Mouse (Mus musculus) kidney, adult 11 months (tissue): ENCODE data around the gene Btg3.

Experiments
- DNase-seq: peaks from one replicate; pipeline ENCODE4 v3.0.0; 2022

The Btg3 gene

DNA sequence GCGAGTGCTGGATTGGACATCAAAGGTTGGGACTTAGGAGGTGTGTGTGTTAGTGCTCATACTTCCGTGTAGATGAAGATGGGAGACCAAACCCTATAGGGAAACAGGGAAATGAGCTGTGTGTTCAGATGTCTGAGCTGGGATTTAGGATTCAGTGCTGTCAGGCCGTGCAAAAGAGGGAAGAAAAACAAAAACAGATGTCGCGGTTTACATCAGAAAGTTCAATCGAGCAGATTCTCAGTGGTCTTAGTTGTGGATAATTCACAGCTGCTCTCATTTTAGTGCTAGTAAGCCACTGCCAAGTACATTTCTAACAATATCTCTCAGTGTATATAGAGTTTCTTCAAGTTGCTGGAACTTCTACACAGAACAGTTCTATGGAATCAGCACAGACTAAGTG, 33.2 kb downstream of the Btg3 start:
- no peak for DNase-seq

DNA sequence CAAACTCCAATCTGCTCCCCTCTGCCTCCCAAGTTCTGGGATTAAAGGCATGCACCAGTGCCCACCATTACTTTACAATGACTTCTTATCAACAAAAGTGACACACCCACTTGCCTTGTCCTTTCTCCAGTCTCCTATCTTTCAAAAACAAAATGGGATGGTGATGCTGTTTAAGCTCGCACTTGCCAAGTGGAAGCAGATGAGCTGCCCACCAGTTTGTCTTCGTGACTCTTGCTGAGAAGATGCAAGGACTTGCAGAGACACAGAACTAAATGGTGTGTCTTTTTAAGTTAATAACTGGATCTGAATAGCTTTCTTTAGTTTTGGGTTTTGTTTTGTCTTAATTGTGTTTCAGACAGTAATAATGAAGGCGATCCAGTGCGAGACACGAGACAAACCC, 34.2 kb downstream of the Btg3 start:
- no peak for DNase-seq

- DNase-seq: no peak
These were observed 35.6 kb downstream of the Btg3 start for GRCm38 (mm10) chr16:78341356-78341755.

DNA sequence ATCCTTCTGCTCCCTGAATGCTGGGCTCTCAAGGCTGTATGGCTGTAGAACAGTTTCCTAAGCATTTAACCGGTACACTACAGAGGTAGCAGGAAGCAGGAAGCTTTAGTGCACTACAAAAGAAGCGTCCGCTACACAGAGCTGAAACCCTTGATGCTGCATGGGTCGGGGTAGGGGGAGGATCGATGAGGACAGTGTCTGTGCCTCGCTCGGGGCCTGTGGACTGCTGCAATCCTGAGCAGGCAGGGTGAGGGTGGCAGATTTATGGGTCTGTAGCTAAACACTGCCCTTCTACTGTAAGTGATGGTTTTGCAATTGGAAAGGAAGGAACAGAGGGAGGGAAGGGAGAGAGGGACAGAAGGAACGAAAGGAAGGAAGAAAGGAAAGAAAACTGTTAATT, 39.8 kb downstream of the Btg3 start:
- no peak for DNase-seq

DNA sequence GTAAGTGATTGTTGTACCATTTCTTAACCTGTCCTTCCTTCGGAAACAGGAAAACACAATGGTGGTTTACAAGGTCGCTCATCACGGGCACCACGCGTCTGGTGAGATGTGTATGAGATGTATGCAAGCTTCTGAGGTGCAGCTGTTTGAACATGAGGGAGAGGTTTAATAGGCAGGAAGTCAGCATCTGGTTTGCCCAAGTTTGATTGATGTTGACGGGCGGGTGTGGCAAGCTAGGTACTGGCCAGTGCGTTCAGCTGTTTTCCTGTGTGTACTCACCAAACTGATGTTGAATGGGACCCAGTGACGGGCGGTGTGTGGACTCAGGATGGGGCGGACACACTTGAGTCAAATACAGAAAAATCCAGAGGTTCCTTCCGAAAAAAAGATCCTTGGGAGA, 49.0 kb downstream of the Btg3 start:
- no peak for DNase-seq

DNA sequence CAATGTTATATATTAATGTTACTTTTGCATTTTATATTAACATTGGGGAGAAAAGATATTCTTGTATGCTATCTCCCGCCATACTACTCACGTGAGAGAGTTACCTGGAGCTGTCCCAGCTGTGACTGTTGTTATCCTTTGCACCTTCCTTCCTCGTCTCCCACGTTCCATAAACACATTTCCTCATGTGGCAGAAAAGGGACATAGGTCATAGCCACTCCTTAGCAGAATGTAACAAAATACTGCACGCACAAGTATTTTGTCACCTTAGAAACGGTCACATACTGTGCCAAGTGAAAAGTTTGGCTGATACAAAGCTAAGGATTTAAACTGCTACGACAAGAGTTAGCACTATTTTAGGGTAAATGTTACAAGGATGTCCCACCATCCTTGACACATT, 49.4 kb downstream of the Btg3 start:
- no peak for DNase-seq

DNA sequence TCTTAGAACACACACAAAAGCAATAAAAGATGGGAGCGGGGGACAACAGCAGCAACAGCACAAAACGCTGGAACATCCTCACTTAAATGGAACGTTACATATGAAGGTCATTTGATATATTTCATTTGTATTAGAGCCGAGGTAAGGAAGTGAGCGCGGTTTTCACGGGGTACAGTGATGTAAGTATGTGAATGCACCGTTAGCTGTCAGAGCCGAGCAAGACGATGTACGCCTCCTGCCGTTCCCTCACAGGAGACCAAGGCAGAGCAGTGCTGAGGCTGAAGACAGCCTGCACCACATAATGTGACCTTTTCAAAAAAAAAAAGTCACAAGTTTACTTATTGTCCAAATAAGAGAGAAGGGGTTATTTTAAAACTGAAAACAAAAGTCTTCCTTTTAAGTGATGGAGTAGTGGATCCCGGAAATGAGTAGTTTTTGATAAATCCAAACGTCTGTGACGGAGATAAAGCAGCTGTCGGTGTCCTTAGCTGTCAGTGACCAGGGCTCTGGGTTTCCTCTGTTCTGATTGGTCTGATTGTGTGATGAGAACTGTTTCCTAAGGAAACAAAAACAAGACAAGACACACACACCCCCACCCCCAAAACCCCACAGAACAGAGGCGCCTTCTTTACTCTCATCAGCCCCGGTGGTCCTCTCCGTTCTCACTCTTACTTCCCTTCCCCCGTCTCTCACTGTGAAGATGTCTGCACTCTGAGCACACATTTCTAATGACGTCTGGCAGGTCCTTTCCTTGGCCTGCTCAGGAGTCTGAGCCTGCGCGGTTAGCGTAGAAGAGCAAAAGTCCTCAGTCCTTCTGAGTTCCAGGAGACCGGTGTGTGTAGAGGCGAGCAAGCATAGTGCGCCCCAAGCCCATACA, 50.8 kb downstream of the Btg3 start:
- no peak for DNase-seq

- DNase-seq: no peak
These were observed 54.9 kb downstream of the Btg3 start for GRCm38 (mm10) chr16:78322140-78322539.

DNA sequence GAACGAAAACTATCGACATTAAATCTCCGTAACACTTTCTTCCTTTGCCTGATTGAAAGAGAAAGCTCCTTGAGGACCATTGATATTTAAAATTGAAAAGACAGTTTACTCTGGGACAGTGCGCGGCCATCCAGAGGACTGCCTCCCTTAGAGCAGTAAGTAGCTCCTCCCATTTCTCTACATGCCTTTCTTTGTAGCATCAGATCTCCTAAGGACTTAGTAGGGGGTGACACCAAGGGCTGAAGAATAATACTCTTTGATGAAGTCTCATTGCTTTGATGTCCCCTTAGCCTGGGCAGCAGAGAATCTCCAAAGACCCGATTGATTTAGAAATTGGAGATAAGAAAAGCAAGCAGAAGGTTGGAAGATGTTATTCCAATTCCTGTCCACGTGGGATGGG, 55.4 kb downstream of the Btg3 start:
- no peak for DNase-seq

GRCm38 (mm10) chr16:78319711-78320110, 57.3 kb downstream of the Btg3 start:
- no peak for DNase-seq

GRCm38 (mm10) chr16:78317960-78318359, 59.0 kb downstream of the Btg3 start:
- DNase-seq: no peak

DNA sequence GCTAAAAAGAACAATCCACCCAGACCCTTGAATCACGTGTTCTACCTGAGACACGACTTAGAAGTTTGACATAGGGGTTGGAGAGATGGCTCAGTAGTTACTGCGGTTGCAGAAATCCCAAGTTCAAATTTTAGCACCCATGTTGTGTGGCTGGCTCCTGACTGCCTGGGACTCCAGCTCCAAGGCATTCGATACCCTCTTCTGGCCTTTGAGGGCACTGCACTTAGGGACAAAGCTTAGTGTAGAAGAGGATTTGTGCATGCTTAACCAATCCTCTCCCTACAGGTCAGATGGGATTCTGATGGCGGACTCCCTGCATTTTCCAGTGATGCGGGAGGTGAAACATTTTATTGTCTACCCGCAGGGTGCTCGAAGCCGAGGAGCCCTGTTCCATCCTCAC, 60.1 kb downstream of the Btg3 start:
- DNase-seq: peak; percentile 44

DNA sequence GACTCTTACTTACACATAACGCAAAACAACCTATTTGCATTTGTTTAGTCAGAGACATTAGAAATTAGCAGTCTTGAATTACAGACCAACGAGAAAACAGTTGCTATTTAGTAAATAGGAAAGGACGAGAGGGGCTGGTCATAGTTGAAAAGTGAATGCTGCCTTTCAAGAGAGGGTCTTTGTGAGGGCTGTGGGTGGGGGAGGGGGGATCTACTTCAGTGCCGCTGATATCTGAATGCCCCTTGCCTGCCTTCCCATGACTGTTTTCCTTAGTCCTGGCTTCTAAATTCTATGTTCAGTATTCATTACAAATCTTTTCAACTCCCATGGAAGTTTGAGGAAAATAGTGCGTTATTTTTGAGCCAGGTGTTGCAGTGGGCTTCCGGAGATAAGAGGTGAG, 63.0 kb downstream of the Btg3 start:
- DNase-seq: no peak

GRCm38 (mm10) chr16:78313135-78313887, 63.7 kb downstream of the Btg3 start:
- no peak for DNase-seq

DNA sequence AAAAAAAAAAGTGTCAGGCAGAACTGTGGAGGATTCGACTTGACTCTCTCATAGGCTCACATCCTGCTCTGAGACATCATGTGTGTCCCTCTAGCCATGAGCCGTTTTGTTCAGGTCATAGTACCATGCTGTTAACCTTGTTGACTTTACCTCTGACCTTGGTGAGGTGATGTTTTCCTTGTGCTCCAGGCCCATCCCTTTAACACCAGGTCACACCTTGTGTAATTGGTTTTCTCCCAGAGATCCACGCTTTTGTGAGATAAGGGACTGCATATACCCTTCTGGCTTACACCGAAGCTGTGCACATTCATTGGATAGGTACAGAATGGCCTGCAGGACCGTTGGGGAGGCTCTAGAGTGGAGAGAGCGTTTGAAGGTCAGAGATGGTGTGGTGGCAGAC, 67.7 kb downstream of the Btg3 start:
- DNase-seq: no peak

DNA sequence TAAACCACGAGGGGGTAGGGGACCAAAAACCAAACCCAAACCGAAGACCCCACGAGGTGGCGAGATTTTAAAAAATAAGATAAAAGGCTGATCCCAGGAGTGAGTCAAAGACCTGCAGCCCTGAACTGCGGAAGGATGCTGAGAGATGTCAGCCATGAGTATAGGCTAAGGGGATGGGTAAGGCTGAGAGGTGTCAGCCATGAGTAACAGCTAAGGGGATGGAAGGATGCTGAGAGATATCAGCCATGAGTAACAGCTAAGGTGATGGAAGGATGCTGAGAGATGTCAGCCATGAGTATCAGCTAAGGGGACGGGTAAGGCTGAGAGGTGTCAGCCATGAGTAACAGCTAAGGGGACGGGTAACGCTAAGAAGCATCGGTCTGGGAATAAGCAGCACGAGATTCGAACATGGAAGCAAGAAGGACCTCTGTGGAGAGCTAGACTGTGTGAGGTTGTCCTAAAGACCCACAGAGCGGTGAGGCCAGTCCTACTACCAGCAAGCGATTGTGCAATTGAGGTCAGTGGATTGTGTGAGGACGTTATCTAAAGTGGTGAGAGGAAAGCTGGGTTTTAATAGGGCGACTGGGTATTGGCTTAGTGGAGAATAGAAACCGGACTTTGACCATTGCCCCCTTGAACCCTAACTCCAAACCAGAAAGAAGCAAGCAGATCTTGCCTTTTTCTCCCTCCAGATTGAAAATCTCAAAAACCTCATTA, 69.4 kb downstream of the Btg3 start:
- DNase-seq: no peak

DNA sequence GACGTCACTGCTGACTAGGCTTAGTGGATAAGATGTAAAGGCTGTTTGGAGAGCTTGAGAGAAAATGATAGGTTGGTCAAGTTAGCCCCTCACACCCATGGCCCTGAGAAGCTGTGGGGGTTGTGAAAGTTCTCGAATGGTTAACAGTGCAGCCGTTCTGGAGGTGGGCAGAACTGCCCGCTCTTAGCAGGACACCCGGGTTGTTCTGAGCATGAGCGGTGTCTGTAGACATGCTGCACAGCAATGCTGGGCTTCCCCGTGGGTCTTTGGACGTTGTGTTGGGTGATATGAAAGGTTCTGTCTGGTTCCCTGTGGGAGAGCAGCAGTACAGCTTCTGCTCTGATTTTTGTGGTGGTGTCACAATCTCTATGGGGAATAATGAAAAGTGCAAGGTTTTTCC, 70.4 kb downstream of the Btg3 start:
- no peak for DNase-seq

DNA sequence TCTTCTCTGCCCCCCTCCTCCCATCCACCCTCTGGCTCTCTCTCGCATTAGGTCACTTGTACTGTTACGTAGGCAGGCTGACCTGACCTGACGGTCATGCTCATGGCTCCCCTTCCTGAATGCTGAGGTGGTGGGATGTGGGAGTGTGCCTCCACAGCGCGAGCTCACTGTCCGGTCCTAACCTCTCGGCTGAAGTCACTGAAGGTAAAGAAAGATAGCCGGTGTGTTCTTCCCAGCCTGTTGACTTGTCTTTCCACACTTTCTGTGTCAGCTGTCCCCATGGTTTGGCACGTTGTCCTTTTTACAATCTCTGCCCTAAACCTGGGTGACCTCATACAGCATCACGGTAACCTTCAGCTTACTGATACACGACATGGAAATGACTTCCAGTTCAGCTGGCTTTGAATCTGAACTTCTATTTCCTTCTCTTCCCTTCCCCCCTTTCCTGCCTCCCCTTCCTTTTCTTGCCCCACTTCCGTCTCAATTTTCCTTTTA, 71.3 kb downstream of the Btg3 start:
- no peak for DNase-seq

GRCm38 (mm10) chr16:78302678-78303050, 74.3 kb downstream of the Btg3 start:
- peak; percentile 16 for DNase-seq

GRCm38 (mm10) chr16:78301831-78302677, 74.9 kb downstream of the Btg3 start:
- peak; percentile 35 for DNase-seq

DNA sequence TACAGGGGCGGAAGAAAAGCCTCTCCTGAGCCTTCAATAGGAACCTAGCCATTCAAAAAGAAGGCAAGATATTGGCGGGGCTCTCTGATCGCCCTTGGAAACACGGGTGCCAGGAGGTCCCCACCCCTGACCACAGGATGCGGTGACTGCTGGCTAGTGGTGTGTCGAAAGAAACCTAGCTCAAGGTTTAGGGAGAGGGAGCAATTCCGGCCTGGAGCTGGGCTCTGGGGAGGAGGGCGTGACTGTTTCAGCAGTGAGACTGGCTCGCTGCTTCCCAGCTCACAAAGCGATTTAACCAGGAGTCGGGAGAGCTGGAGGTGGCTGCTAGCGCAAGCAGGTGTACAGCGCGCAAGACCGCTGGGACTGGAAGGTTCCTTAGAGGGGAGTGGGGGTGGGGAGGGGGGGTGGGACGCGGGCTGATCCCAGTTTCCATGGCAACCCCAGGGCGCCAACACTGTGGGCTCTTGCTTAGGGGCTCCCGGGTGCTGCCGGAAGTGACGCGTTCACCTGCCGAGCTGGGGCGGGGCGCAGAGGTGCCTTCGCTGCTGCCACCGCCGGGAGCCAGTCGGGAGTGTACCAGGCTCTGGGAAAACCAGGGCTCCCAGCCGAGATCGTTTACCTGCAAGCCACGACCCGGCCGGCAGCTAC, 75.7 kb downstream of the Btg3 start, which contains the start of gene Cxadr:
Gene Cxadr (plus strand): TSS at position 307 of the 648 bp plus-strand sequence.
- DNase-seq: peak; percentile 86

- no peak for DNase-seq
These were observed 80.9 kb downstream of the Btg3 start for GRCm38 (mm10) chr16:78296114-78296513.
